Mouse (Mus musculus) gastrocnemius, adult 18-20 months (tissue): ENCODE results near the gene 1700067P10Rik. TPM values are rescaled to one million over a fixed set of nuclear protein-coding genes. Genes with fewer than 3 reads are reported as not detected.
A peak's percentile ranks its signal among the peaks of the same experiment; 100 is the strongest.

Experiments
- DNase-seq: peaks from one replicate; pipeline ENCODE4 v3.0.0; 2021; ENCODE audit warnings: low spot score
- long read RNA-seq, 2 experiments: library from polyadenylated mRNA; stranded (forward); transcript quantifications; one replicate each; pipeline ENCODE4 v2.0.0; 2021
- total RNA-seq, 2 experiments: library from RNA; stranded (reverse); gene quantifications; 2 replicates each; pipeline ENCODE4 v1.2.3; 2021

The 1700067P10Rik gene
- not detected for total RNA-seq
- long read RNA-seq, experiment 1 = 0 reads
- long read RNA-seq, experiment 2 = 0 reads

GRCm38 (mm10) chr17:48089019-48089418 lies at the start of gene 1700067P10Rik:
1700067P10Rik (plus strand) TSS chr17:48089319.
- no peak for DNase-seq

- DNase-seq = peak; percentile 34
Observed at GRCm38 (mm10) chr17:48041351-48042287, 47.5 kb upstream of the 1700067P10Rik start.

GRCm38 (mm10) chr17:48043154-48043880 lies 45.8 kb upstream of the 1700067P10Rik start:
- no peak for DNase-seq

GRCm38 (mm10) chr17:48045631-48046030 lies 43.5 kb upstream of the 1700067P10Rik start:
- DNase-seq = peak; percentile 79

- DNase-seq = no peak
Observed at GRCm38 (mm10) chr17:48051638-48052337, 37.3 kb upstream of the 1700067P10Rik start.

GRCm38 (mm10) chr17:48052338-48053067 lies 36.6 kb upstream of the 1700067P10Rik start:
- no peak for DNase-seq

- no peak for DNase-seq
Observed at GRCm38 (mm10) chr17:48053646-48054045, 35.5 kb upstream of the 1700067P10Rik start.

- no peak for DNase-seq
Observed at GRCm38 (mm10) chr17:48055076-48055816, 33.9 kb upstream of the 1700067P10Rik start.

- peak; percentile 40 for DNase-seq
Observed at GRCm38 (mm10) chr17:48057382-48057781, 31.7 kb upstream of the 1700067P10Rik start.

- no peak for DNase-seq
Observed at GRCm38 (mm10) chr17:48064196-48064843, 24.8 kb upstream of the 1700067P10Rik start.

GRCm38 (mm10) chr17:48065081-48065501 lies 24.0 kb upstream of the 1700067P10Rik start:
- no peak for DNase-seq

- no peak for DNase-seq
Observed at GRCm38 (mm10) chr17:48067083-48067614, 22.0 kb upstream of the 1700067P10Rik start.

- no peak for DNase-seq
Observed at GRCm38 (mm10) chr17:48067729-48068128, 21.4 kb upstream of the 1700067P10Rik start.

- DNase-seq = no peak
Observed at GRCm38 (mm10) chr17:48080626-48081025, 8.5 kb upstream of the 1700067P10Rik start.

GRCm38 (mm10) chr17:48089446-48089845 lies 327 bp downstream of the 1700067P10Rik start:
- no peak for DNase-seq

- DNase-seq = no peak
Observed at GRCm38 (mm10) chr17:48090305-48090704, 1.2 kb downstream of the 1700067P10Rik start.

GRCm38 (mm10) chr17:48093286-48093817 lies 4.2 kb downstream of the 1700067P10Rik start:
- no peak for DNase-seq

- no peak for DNase-seq
Observed at GRCm38 (mm10) chr17:48094820-48095680, 5.9 kb downstream of the 1700067P10Rik start.
